Mouse (Mus musculus) macrophage (primary cell): ENCODE data around the gene Fam69b. TPM values are rescaled to one million over a fixed set of nuclear protein-coding genes. Genes with fewer than 3 reads are reported as not detected.

Source experiments
- H3K27ac ChIP-seq: fragments of 350-480 bp; formaldehyde crosslinking; 2 replicates; pipeline ENCODE4 v1.9.0; 2021
- H3K36me3 ChIP-seq: fragments of 350-480 bp; formaldehyde crosslinking; 2 replicates; pipeline ENCODE4 v1.9.0; 2021; ENCODE audit errors: inconsistent target
- H3K4me3 ChIP-seq: fragments of 350-480 bp; formaldehyde crosslinking; 2 replicates; pipeline ENCODE4 v1.9.0; 2021; ENCODE audit errors: inconsistent target
- H3K79me2 ChIP-seq: fragments of 350-480 bp; formaldehyde crosslinking; 2 replicates; pipeline ENCODE4 v1.9.0; 2021; ENCODE audit errors: inconsistent target
- WGBS: methylation state at CpG from one replicate; pipeline ENCODE4 v1.1.7; 2026; ENCODE audit warnings: inconsistent platforms; ENCODE audit not compliant: missing documents; 5-methylcytosine and 5-hydroxymethylcytosine counted together
- polyA plus RNA-seq: library from polyadenylated mRNA; stranded (reverse); fragments of 250-400 nt; gene quantifications from 3 replicates; pipeline ENCODE4 v1.2.4, GENCODE M21; 2018; ENCODE audit warnings: inconsistent platforms
- total RNA-seq, 78 experiments: library from RNA; depleted of rRNA; stranded (reverse); fragments of 250-400 nt; gene quantifications; 1 replicate in 9 of 78; 2 replicates in 24 of 78; 3 replicates in 43 of 78; 4 replicates in 2 of 78; pipeline ENCODE4 v1.2.4; 2018; ENCODE audit warnings: inconsistent platforms in 56 of 78

Gene Fam69b
- 1 to 10 TPM in 1 of 26 experiments, not detected in 25; 1.9 TPM for total RNA-seq (2018; cell fraction: chromatin; rRNA removed)
- total RNA-seq (2018; cell fraction: cytosol; rRNA removed), result under 1 TPM in 9 of 26 experiments, not detected in 17; 0.09 to 0.27 (median 0.11) TPM
- total RNA-seq (2018; cell fraction: nucleus; rRNA removed), result under 1 TPM in 1 of 26 experiments, not detected in 25; 0.44 TPM
- 0.51 TPM in 1 of 3 replicates, not detected in the others for polyA plus RNA-seq

GRCm38 (mm10) chr2:26627921-26628739, at the start of gene Fam69b:
Gene Fam69b (plus strand): TSS chr2:26628457.
- Histone ChIP-seq H3K79me2 (no peaks in the 10 kb centered on the region), H3K27ac (no peak within 1 kb of the TSS), H3K36me3 (no peaks in the 10 kb centered on the region), H3K4me3 (no peak within 1 kb of the TSS)
- WGBS, result 1% methylated on average over 70 of the region's 70 CpGs

- 100% methylated on average over 1 of the region's 1 CpGs for WGBS
- Histone ChIP-seq H3K36me3 (no peaks in the 10 kb centered on the region), H3K79me2 (no peaks in the 10 kb centered on the region), H3K4me3 (no peak within 1 kb of the TSS), H3K27ac (no peak within 1 kb of the TSS)
Measured at GRCm38 (mm10) chr2:26579714-26580113, 48.5 kb upstream of the Fam69b start, which contains the start of gene Egfl7. Gene Egfl7 (plus strand): TSS chr2:26580014.

GRCm38 (mm10) chr2:26580751-26581150, 47.5 kb upstream of the Fam69b start:
- H3K4me3 ChIP-seq, result no peak overlapping the region
- 58% methylated on average over 5 of the region's 5 CpGs for WGBS
- no peak overlapping the region for H3K27ac ChIP-seq
- no peaks in the 10 kb centered on the region for H3K36me3 ChIP-seq
- H3K79me2 ChIP-seq, result no peaks in the 10 kb centered on the region

- Histone ChIP-seq H3K36me3 (no peaks in the 10 kb centered on the region), H3K4me3 (no peak overlapping the region), H3K79me2 (no peaks in the 10 kb centered on the region), H3K27ac (no peak overlapping the region)
- WGBS, result 62% methylated on average over 2 of the region's 2 CpGs
Measured at GRCm38 (mm10) chr2:26582203-26582602, 46.1 kb upstream of the Fam69b start.

- H3K27ac ChIP-seq, result no peak overlapping the region
- no peaks in the 10 kb centered on the region for H3K36me3 ChIP-seq
- no peaks in the 10 kb centered on the region for H3K79me2 ChIP-seq
- 81% methylated on average over 7 of the region's 7 CpGs for WGBS
- no peak overlapping the region for H3K4me3 ChIP-seq
Measured at GRCm38 (mm10) chr2:26582741-26583140, 45.5 kb upstream of the Fam69b start.

- no peaks in the 10 kb centered on the region for H3K79me2 ChIP-seq
- no peaks in the 10 kb centered on the region for H3K36me3 ChIP-seq
- H3K4me3 ChIP-seq, result no peak overlapping the region
- WGBS, result 43% methylated on average over 11 of the region's 11 CpGs
- no peak overlapping the region for H3K27ac ChIP-seq
Measured at GRCm38 (mm10) chr2:26583640-26584039, 44.6 kb upstream of the Fam69b start.

GRCm38 (mm10) chr2:26585713-26586112, 42.5 kb upstream of the Fam69b start:
- H3K4me3 ChIP-seq, result no peak overlapping the region
- WGBS, result 66% methylated on average over 4 of the region's 6 CpGs
- no peaks in the 10 kb centered on the region for H3K36me3 ChIP-seq
- H3K79me2 ChIP-seq, result no peaks in the 10 kb centered on the region
- H3K27ac ChIP-seq, result no peak overlapping the region

- Histone ChIP-seq H3K36me3 (no peaks in the 10 kb centered on the region), H3K4me3 (no peak within 1 kb of the TSS; the same call in 1 of the 2 replicates), H3K27ac (no peak within 1 kb of the TSS), H3K79me2 (no peaks in the 10 kb centered on the region)
- WGBS, result 1% methylated on average over 55 of the region's 65 CpGs
Measured at GRCm38 (mm10) chr2:26586294-26587043, 41.8 kb upstream of the Fam69b start, which contains the start of gene Gm20532. Gene Gm20532 (plus strand): TSS chr2:26586639.

GRCm38 (mm10) chr2:26587044-26587405, 41.2 kb upstream of the Fam69b start:
- no peak overlapping the region for H3K27ac ChIP-seq
- H3K4me3 ChIP-seq, result no peak overlapping the region
- no peaks in the 10 kb centered on the region for H3K36me3 ChIP-seq
- WGBS, result 13% methylated on average over 11 of the region's 11 CpGs
- no peaks in the 10 kb centered on the region for H3K79me2 ChIP-seq

- Histone ChIP-seq H3K4me3 (no peak overlapping the region), H3K36me3 (peaks cover 8% of the 10 kb centered on the region; the same call in 1 of the 2 replicates), H3K79me2 (no peaks in the 10 kb centered on the region), H3K27ac (no peak overlapping the region)
- 88% methylated on average over 4 of the region's 4 CpGs for WGBS
Measured at GRCm38 (mm10) chr2:26588573-26588972, 39.7 kb upstream of the Fam69b start.

- no peak overlapping the region for H3K4me3 ChIP-seq
- no peaks in the 10 kb centered on the region for H3K79me2 ChIP-seq
- peaks cover 11% of the 10 kb centered on the region; the same call in 1 of the 2 replicates for H3K36me3 ChIP-seq
- no peak overlapping the region for H3K27ac ChIP-seq
- 90% methylated on average over 9 of the region's 10 CpGs for WGBS
Measured at GRCm38 (mm10) chr2:26589284-26589683, 39.0 kb upstream of the Fam69b start.

- Histone ChIP-seq H3K4me3 (no peak overlapping the region), H3K27ac (no peak overlapping the region), H3K36me3 (peaks cover 20% of the 10 kb centered on the region; the same call in 1 of the 2 replicates), H3K79me2 (no peaks in the 10 kb centered on the region)
- 97% methylated on average over 7 of the region's 7 CpGs for WGBS
Measured at GRCm38 (mm10) chr2:26590282-26590681, 38.0 kb upstream of the Fam69b start.

GRCm38 (mm10) chr2:26590962-26591361, 37.3 kb upstream of the Fam69b start:
- no peak overlapping the region for H3K27ac ChIP-seq
- H3K4me3 ChIP-seq, result no peak overlapping the region
- H3K79me2 ChIP-seq, result no peaks in the 10 kb centered on the region
- 92% methylated on average over 7 of the region's 7 CpGs for WGBS
- peaks cover 24% of the 10 kb centered on the region; the same call in 1 of the 2 replicates for H3K36me3 ChIP-seq

- WGBS, result 81% methylated on average over 12 of the region's 12 CpGs
- H3K36me3 ChIP-seq, result peaks cover 28% of the 10 kb centered on the region; the same call in 1 of the 2 replicates
- no peak overlapping the region for H3K4me3 ChIP-seq
- H3K27ac ChIP-seq, result no peak overlapping the region
- H3K79me2 ChIP-seq, result no peaks in the 10 kb centered on the region
Measured at GRCm38 (mm10) chr2:26591416-26591815, 36.8 kb upstream of the Fam69b start.
